Mouse (Mus musculus): ENCODE measurements around the gene Prrx2. TPM values are rescaled to one million over a fixed set of nuclear protein-coding genes. Genes with fewer than 3 reads are reported as not detected.

Prrx2 gene
- polyA plus RNA-seq, 1 experiment from 2014 or later: 4.3 TPM

GRCm38 (mm10) chr2:30845152-30846070 lies 10.6 kb downstream of the Prrx2 start:
- ATAC-seq: peak; percentile 57
- Histone ChIP-seq H3K27me3 (replicated peaks; ENCODE audit: insufficient read depth, low read length) (peaks cover 15% of the 10 kb centered on the region; the same call in 1 of the 2 replicates), H3K36me3 (ENCODE audit: insufficient read depth, low read length) (no peaks in the 10 kb centered on the region), H3K4me1 (ENCODE audit: insufficient read depth, low read depth, low read length) (no peaks in the 10 kb centered on the region), H3K4me2 (replicated peaks; ENCODE audit: low read depth, low read length) (peak overlapping the region; percentile 81), H3K9ac (replicated peaks; ENCODE audit: low read depth) (peak overlapping the region; percentile 30), H3K9me3 (ENCODE audit: low read length) (no peaks in the 10 kb centered on the region), H3K4me3 (ENCODE audit: low read depth, low read length) (peak overlapping the region; percentile 40), H3K27ac (ENCODE audit: low read length) (no peak overlapping the region)
- WGBS: 1% methylated on average over 57 of the region's 80 CpGs
- TF ChIP-seq CTCF (IDR thresholded peaks at IDR 0.05) (peak; percentile 4), EP300 (IDR thresholded peaks at IDR 0.05) (no peak)
- DNase-seq (ENCODE audit: low spot score): peak; percentile 25

GRCm38 (mm10) chr2:30846236-30846635 lies 11.5 kb downstream of the Prrx2 start:
- H3K4me1 ChIP-seq (ENCODE audit: insufficient read depth, low read depth, low read length): no peaks in the 10 kb centered on the region
- no peaks in the 10 kb centered on the region for H3K36me3 ChIP-seq (ENCODE audit: insufficient read depth, low read length)
- H3K27ac ChIP-seq (ENCODE audit: low read length): no peak overlapping the region
- no peak overlapping the region for H3K4me3 ChIP-seq (ENCODE audit: low read depth, low read length)
- no peak for ATAC-seq
- H3K27me3 ChIP-seq (replicated peaks; ENCODE audit: insufficient read depth, low read length): peaks cover 15% of the 10 kb centered on the region; the same call in 1 of the 2 replicates
- WGBS: 50% methylated on average over 8 of the region's 8 CpGs
- H3K9me3 ChIP-seq (ENCODE audit: low read length): no peaks in the 10 kb centered on the region
- peak overlapping the region; percentile 81; the same call in 1 of the 2 replicates for H3K4me2 ChIP-seq (replicated peaks; ENCODE audit: low read depth, low read length)
- DNase-seq (ENCODE audit: low spot score): no peak
- no peak for TF ChIP-seq CTCF (IDR thresholded peaks at IDR 0.05)
- no peak for TF ChIP-seq EP300 (IDR thresholded peaks at IDR 0.05)
- H3K9ac ChIP-seq (replicated peaks; ENCODE audit: low read depth): no peak overlapping the region

GRCm38 (mm10) chr2:30846723-30847122 lies 12.0 kb downstream of the Prrx2 start:
- H3K27me3 ChIP-seq (replicated peaks; ENCODE audit: insufficient read depth, low read length): peaks cover 15% of the 10 kb centered on the region; the same call in 1 of the 2 replicates
- no peaks in the 10 kb centered on the region for H3K4me1 ChIP-seq (ENCODE audit: insufficient read depth, low read depth, low read length)
- no peak overlapping the region for H3K4me2 ChIP-seq (replicated peaks; ENCODE audit: low read depth, low read length)
- no peaks in the 10 kb centered on the region for H3K36me3 ChIP-seq (ENCODE audit: insufficient read depth, low read length)
- DNase-seq (ENCODE audit: low spot score) (no peak), ATAC-seq (no peak)
- 16% methylated on average over 6 of the region's 6 CpGs for WGBS
- H3K9me3 ChIP-seq (ENCODE audit: low read length): no peaks in the 10 kb centered on the region
- no peak for TF ChIP-seq CTCF (IDR thresholded peaks at IDR 0.05)
- no peak for TF ChIP-seq EP300 (IDR thresholded peaks at IDR 0.05)
- H3K27ac ChIP-seq (ENCODE audit: low read length): no peak overlapping the region
- no peak overlapping the region for H3K4me3 ChIP-seq (ENCODE audit: low read depth, low read length)
- H3K9ac ChIP-seq (replicated peaks; ENCODE audit: low read depth): no peak overlapping the region

- TF ChIP-seq CTCF (IDR thresholded peaks at IDR 0.05) (no peak), EP300 (IDR thresholded peaks at IDR 0.05) (no peak)
- no peaks in the 10 kb centered on the region for H3K4me1 ChIP-seq (ENCODE audit: insufficient read depth, low read depth, low read length)
- H3K4me3 ChIP-seq (ENCODE audit: low read depth, low read length): no peak overlapping the region
- H3K36me3 ChIP-seq (ENCODE audit: insufficient read depth, low read length): no peaks in the 10 kb centered on the region
- 53% methylated on average over 8 of the region's 8 CpGs for WGBS
- H3K9me3 ChIP-seq (ENCODE audit: low read length): no peaks in the 10 kb centered on the region
- ATAC-seq: no peak
- no peak overlapping the region for H3K27ac ChIP-seq (ENCODE audit: low read length)
- DNase-seq (ENCODE audit: low spot score): no peak
- H3K4me2 ChIP-seq (replicated peaks; ENCODE audit: low read depth, low read length): no peak overlapping the region
- no peak overlapping the region for H3K9ac ChIP-seq (replicated peaks; ENCODE audit: low read depth)
- H3K27me3 ChIP-seq (replicated peaks; ENCODE audit: insufficient read depth, low read length): peaks cover 9% of the 10 kb centered on the region; the same call in 1 of the 2 replicates
Measured at GRCm38 (mm10) chr2:30848184-30848583, 13.4 kb downstream of the Prrx2 start.

GRCm38 (mm10) chr2:30850581-30850980 lies 15.8 kb downstream of the Prrx2 start:
- no peak overlapping the region for H3K4me3 ChIP-seq (ENCODE audit: low read depth, low read length)
- DNase-seq (ENCODE audit: low spot score): peak; percentile 25
- no peak overlapping the region for H3K4me2 ChIP-seq (replicated peaks; ENCODE audit: low read depth, low read length)
- no peaks in the 10 kb centered on the region for H3K36me3 ChIP-seq (ENCODE audit: insufficient read depth, low read length)
- ATAC-seq: peak; percentile 31
- WGBS: 6% methylated on average over 4 of the region's 6 CpGs
- no peak overlapping the region for H3K9ac ChIP-seq (replicated peaks; ENCODE audit: low read depth)
- H3K27me3 ChIP-seq (replicated peaks; ENCODE audit: insufficient read depth, low read length): peaks cover 7% of the 10 kb centered on the region; the same call in 1 of the 2 replicates
- no peak overlapping the region for H3K27ac ChIP-seq (ENCODE audit: low read length)
- TF ChIP-seq CTCF (IDR thresholded peaks at IDR 0.05): no peak
- no peak for TF ChIP-seq EP300 (IDR thresholded peaks at IDR 0.05)
- H3K9me3 ChIP-seq (ENCODE audit: low read length): no peaks in the 10 kb centered on the region
- H3K4me1 ChIP-seq (ENCODE audit: insufficient read depth, low read depth, low read length): no peaks in the 10 kb centered on the region

- peak; percentile 20 for DNase-seq (ENCODE audit: low spot score)
- H3K27ac ChIP-seq (ENCODE audit: low read length): no peak overlapping the region
- no peaks in the 10 kb centered on the region for H3K9me3 ChIP-seq (ENCODE audit: low read length)
- whole genome bisulfite sequencing: 37% methylated on average over 20 of the region's 20 CpGs
- H3K4me1 ChIP-seq (ENCODE audit: insufficient read depth, low read depth, low read length): no peaks in the 10 kb centered on the region
- H3K9ac ChIP-seq (replicated peaks; ENCODE audit: low read depth): no peak overlapping the region
- TF ChIP-seq CTCF (IDR thresholded peaks at IDR 0.05) (no peak), EP300 (IDR thresholded peaks at IDR 0.05) (no peak)
- ATAC-seq: no peak
- no peaks in the 10 kb centered on the region for H3K36me3 ChIP-seq (ENCODE audit: insufficient read depth, low read length)
- H3K4me2 ChIP-seq (replicated peaks; ENCODE audit: low read depth, low read length): no peak overlapping the region
- H3K27me3 ChIP-seq (replicated peaks; ENCODE audit: insufficient read depth, low read length): no peaks in the 10 kb centered on the region
- H3K4me3 ChIP-seq (ENCODE audit: low read depth, low read length): no peak overlapping the region
Measured at GRCm38 (mm10) chr2:30852771-30853313, 18.1 kb downstream of the Prrx2 start.

Measured in lung, postnatal 0 days (tissue).